Mouse (Mus musculus) heart, postnatal 0 days (tissue): ENCODE measurements around the gene Mgat4e. TPM values are rescaled to one million over a fixed set of nuclear protein-coding genes. Genes with fewer than 3 reads are reported as not detected.

Experiments
- ATAC-seq: fragments of 200-750 bp; cut with Nextera tagmentation; 2 replicates; pipeline ENCODE4 v1.8.0; 2017; ENCODE audit warnings: low read depth, moderate number of reproducible peaks, moderate library complexity; ENCODE audit not compliant: insufficient read depth
- DNase-seq: peaks from one replicate; pipeline ENCODE4 v3.0.0-alpha.2; 2016; ENCODE audit warnings: low spot score
- H3K27ac ChIP-seq: fragments of 300-500 bp; sonication (generic); 2 replicates; pipeline ENCODE4 v1.5.1; 2014; ENCODE audit warnings: low read depth, mild to moderate bottlenecking
- H3K27me3 ChIP-seq: fragments of 300-500 bp; sonication (generic); 2 replicates; pipeline ENCODE4 v1.6.1; 2014; ENCODE audit warnings: low read length, mixed read lengths; ENCODE audit not compliant: control insufficient read depth, insufficient read depth
- H3K36me3 ChIP-seq: fragments of 300-500 bp; sonication (generic); replicated peaks from 2 replicates; pipeline ENCODE4 v1.6.1; 2014; ENCODE audit warnings: low read length, mixed read lengths; ENCODE audit not compliant: control insufficient read depth, insufficient read depth
- H3K4me1 ChIP-seq: fragments of 300-500 bp; sonication (generic); 2 replicates; pipeline ENCODE4 v1.6.1; 2014; ENCODE audit warnings: antibody characterized with exemption; ENCODE audit not compliant: control insufficient read depth, insufficient read depth
- H3K4me2 ChIP-seq: fragments of 300-500 bp; sonication (generic); 2 replicates; pipeline ENCODE4 v1.6.1; 2014; ENCODE audit warnings: low read depth, mild to moderate bottlenecking, low read length, moderate library complexity
- H3K4me3 ChIP-seq: fragments of 300-500 bp; sonication (generic); 2 replicates; pipeline ENCODE4 v1.5.1; 2014; ENCODE audit warnings: low read depth, low read length
- H3K9ac ChIP-seq: fragments of 300-500 bp; sonication (generic); replicated peaks from 2 replicates; pipeline ENCODE4 v1.6.1; 2014; ENCODE audit warnings: low read depth, low read length, mixed read lengths
- H3K9me3 ChIP-seq: fragments of 300-500 bp; sonication (generic); replicated peaks from 2 replicates; pipeline ENCODE4 v1.6.1; 2016; ENCODE audit warnings: low read length; ENCODE audit not compliant: control insufficient read depth
- CTCF ChIP-seq: IDR thresholded peaks from 2 replicates; pipeline ENCODE4 v1.5.1; 2016; ENCODE audit warnings: antibody characterized with exemption, control low read depth, low read depth
- EP300 ChIP-seq: IDR thresholded peaks from 2 replicates; pipeline ENCODE4 v1.6.1; 2016; ENCODE audit warnings: antibody characterized with exemption, low read depth
- WGBS: fragments of 180-500 bp; shearing (Covaris S2); extraction: QIAGEN DNeasy Blood & Tissue Kit; methylation state at CpG from one replicate; pipeline ENCODE4 v1.1.7; 2014; 5-methylcytosine and 5-hydroxymethylcytosine counted together
- polyA plus RNA-seq: library from polyadenylated mRNA; unstranded; fragments of >200 nt; fragmentation: Nextera tagmentation; extraction: Ambion mirVana; gene quantifications from 2 replicates; pipeline ENCODE4 v1.2.1, GENCODE M21; 2015
- total RNA-seq: library from RNA; depleted of rRNA; stranded (reverse); fragments of >200 nt; gene quantifications from 2 replicates; pipeline ENCODE4 v1.2.3, GENCODE M21; 2014; ENCODE audit warnings: low replicate concordance; rRNA removed

The Mgat4e gene
- total and polyA plus RNA-seq, 2 experiments from 2014 or later, result not detected

GRCm38 (mm10) chr1:134494428-134495215 lies 54.9 kb downstream of the Mgat4e start, which contains the start of gene Rabif:
Gene Rabif, plus strand, starts transcription at chr1:134494648.
- Histone ChIP-seq H3K9ac (peak within 1 kb of the TSS; percentile 77), H3K9me3 (no peaks in the 10 kb centered on the region), H3K36me3 (peaks cover 26% of the 10 kb centered on the region), H3K4me2 (peak within 1 kb of the TSS; percentile 89), H3K4me1 (peaks cover 11% of the 10 kb centered on the region; the same call in 1 of the 2 replicates), H3K27ac (peak within 1 kb of the TSS; percentile 91), H3K27me3 (no peaks in the 10 kb centered on the region), H3K4me3 (peak within 1 kb of the TSS; percentile 96)
- ATAC-seq (peak; percentile 99), DNase-seq (peak; percentile 97)
- WGBS, result under 1% methylated on average over 52 of the region's 58 CpGs
- TF ChIP-seq CTCF, result peak; percentile 52
- 0 out of 2 replicates have a peak, but pooled peaks have one; percentile 42 for TF ChIP-seq EP300

- 20% methylated on average over 5 of the region's 5 CpGs for WGBS
- peak overlapping the region; percentile 96 for H3K4me3 ChIP-seq
- H3K9ac ChIP-seq, result peak overlapping the region; percentile 77
- H3K4me2 ChIP-seq, result peak overlapping the region; percentile 89
- no peaks in the 10 kb centered on the region for H3K9me3 ChIP-seq
- H3K27ac ChIP-seq, result peak overlapping the region; percentile 91
- no peak for ATAC-seq
- H3K27me3 ChIP-seq, result no peaks in the 10 kb centered on the region
- TF ChIP-seq CTCF (no peak), EP300 (no peak)
- peaks cover 11% of the 10 kb centered on the region; the same call in 1 of the 2 replicates for H3K4me1 ChIP-seq
- peaks cover 27% of the 10 kb centered on the region for H3K36me3 ChIP-seq
- DNase-seq, result no peak
These were observed 55.5 kb downstream of the Mgat4e start for GRCm38 (mm10) chr1:134493956-134494355.

DNA sequence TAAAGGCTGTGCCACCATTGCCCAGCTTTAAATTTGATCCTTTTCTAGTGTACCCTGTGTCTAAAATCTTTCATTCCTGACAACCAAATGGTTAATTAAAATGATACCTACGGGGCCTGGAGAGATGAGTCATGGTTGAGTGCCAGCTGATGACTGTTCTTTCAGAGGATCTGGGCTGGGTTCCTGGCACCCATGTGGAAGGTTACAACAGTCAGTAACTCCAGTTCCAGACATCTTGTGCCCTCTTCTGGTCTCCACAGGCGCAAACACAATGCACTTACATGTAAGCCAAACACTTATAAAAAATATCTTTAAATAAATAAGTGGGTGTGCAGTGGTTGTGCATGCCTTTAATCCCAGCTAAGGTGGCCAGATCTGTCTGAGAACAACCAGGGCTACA lies 56.0 kb downstream of the Mgat4e start:
- peak overlapping the region; percentile 91; the same call in 1 of the 2 replicates for H3K27ac ChIP-seq
- no peak for ATAC-seq
- TF ChIP-seq CTCF (no peak), EP300 (no peak)
- H3K4me3 ChIP-seq, result no peak overlapping the region
- H3K36me3 ChIP-seq, result peaks cover 27% of the 10 kb centered on the region
- peaks cover 11% of the 10 kb centered on the region; the same call in 1 of the 2 replicates for H3K4me1 ChIP-seq
- WGBS, result 84% methylated on average over 2 of the region's 2 CpGs
- peak overlapping the region; percentile 89; the same call in 1 of the 2 replicates for H3K4me2 ChIP-seq
- H3K9ac ChIP-seq, result no peak overlapping the region
- H3K27me3 ChIP-seq, result no peaks in the 10 kb centered on the region
- no peaks in the 10 kb centered on the region for H3K9me3 ChIP-seq
- no peak for DNase-seq

GRCm38 (mm10) chr1:134492276-134492675 lies 57.2 kb downstream of the Mgat4e start:
- no peaks in the 10 kb centered on the region for H3K27me3 ChIP-seq
- H3K4me3 ChIP-seq, result no peak overlapping the region
- H3K27ac ChIP-seq, result no peak overlapping the region
- no peak for TF ChIP-seq EP300
- TF ChIP-seq CTCF, result no peak
- ATAC-seq, result no peak
- peaks cover 38% of the 10 kb centered on the region for H3K36me3 ChIP-seq
- 74% methylated on average over 7 of the region's 7 CpGs for WGBS
- H3K4me2 ChIP-seq, result no peak overlapping the region
- no peak overlapping the region for H3K9ac ChIP-seq
- H3K9me3 ChIP-seq, result no peaks in the 10 kb centered on the region
- peaks cover 11% of the 10 kb centered on the region; the same call in 1 of the 2 replicates for H3K4me1 ChIP-seq
- DNase-seq, result no peak

Other genes starting within 250 kb of the Mgat4e start
- 5.2 and 12.3 TPM in 2 replicates for gene Ppfia4, start 216.8 kb downstream of the Mgat4e start, total RNA-seq
- gene Ppfia4, start 216.8 kb downstream of the Mgat4e start, polyA plus RNA-seq, result 6.2 and 6.4 TPM in 2 replicates
- 51.8 and 59.8 TPM in 2 replicates for gene Tmem183a, start 187.7 kb downstream of the Mgat4e start, total RNA-seq
- gene Tmem183a, start 187.7 kb downstream of the Mgat4e start, polyA plus RNA-seq, result 30.1 and 31.1 TPM in 2 replicates
- gene 4933406M09Rik, start 163.7 kb downstream of the Mgat4e start, total RNA-seq, result not detected in 2 replicates
- not detected in 2 replicates for gene 4933406M09Rik, start 163.7 kb downstream of the Mgat4e start, polyA plus RNA-seq
- gene Cyb5r1, start 144.1 kb downstream of the Mgat4e start, total RNA-seq, result 34.4 and 40.0 TPM in 2 replicates
- 32.9 and 33.9 TPM in 2 replicates for gene Cyb5r1, start 144.1 kb downstream of the Mgat4e start, polyA plus RNA-seq
- gene Adipor1, start 134.3 kb downstream of the Mgat4e start, total RNA-seq, result 210 and 238 TPM in 2 replicates
- 123 and 124 TPM in 2 replicates for gene Adipor1, start 134.3 kb downstream of the Mgat4e start, polyA plus RNA-seq
- gene Klhl12, start 94.2 kb downstream of the Mgat4e start, total RNA-seq, result 15.9 and 17.5 TPM in 2 replicates
- gene Klhl12, start 94.2 kb downstream of the Mgat4e start, polyA plus RNA-seq, result 13.6 and 13.9 TPM in 2 replicates
- 9.7 and 14.0 TPM in 2 replicates for gene Rabif, start 55.0 kb downstream of the Mgat4e start, total RNA-seq
- 21.4 and 22.8 TPM in 2 replicates for gene Rabif, start 55.0 kb downstream of the Mgat4e start, polyA plus RNA-seq
- 29.3 and 30.1 TPM in 2 replicates for gene Kdm5b, start 10.5 kb upstream of the Mgat4e start, total RNA-seq
- 19.0 and 19.4 TPM in 2 replicates for gene Kdm5b, start 10.5 kb upstream of the Mgat4e start, polyA plus RNA-seq
- gene Syt2, start 97.0 kb upstream of the Mgat4e start, total RNA-seq, result 0.53 TPM in 1 of 2 replicates, not detected in the other
- 0.03 and 0.04 TPM in 2 replicates for gene Syt2, start 97.0 kb upstream of the Mgat4e start, polyA plus RNA-seq